Mouse (Mus musculus): ENCODE results near the gene Dpyd. TPM values are rescaled to one million over a fixed set of nuclear protein-coding genes. Genes with fewer than 3 reads are reported as not detected.
A peak's percentile ranks its signal among the peaks of the same experiment; 100 is the strongest.

Dpyd gene
- 10 to 100 TPM; 13.7 to 19.7 TPM for total RNA-seq (2021)

- DNase-seq, result peak; percentile 62 to 69
Observed at GRCm38 (mm10) chr3:118561554-118562310, at the start of gene Dpyd. Dpyd (plus strand) TSS chr3:118562129.

DNA sequence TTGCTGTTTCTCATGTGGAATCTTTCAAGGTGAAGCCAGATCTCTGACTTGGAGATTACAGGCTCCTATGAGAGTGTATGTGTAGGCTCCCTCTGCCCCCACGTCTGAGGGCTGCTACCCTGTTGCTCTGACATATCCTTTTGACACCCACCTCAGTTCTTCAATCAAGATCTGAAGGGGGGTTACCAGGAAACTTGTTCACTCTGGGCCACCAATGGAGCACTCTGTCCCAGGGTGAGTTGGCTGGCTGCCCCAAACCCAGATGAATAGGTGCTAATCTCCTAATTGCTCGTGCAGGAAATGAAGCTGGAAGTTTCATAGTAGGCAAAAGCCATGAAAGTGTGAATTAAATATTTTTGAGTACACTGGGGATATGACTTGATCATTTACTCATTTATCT lies 24.3 kb upstream of the Dpyd start:
- no peak for DNase-seq

GRCm38 (mm10) chr3:118541766-118542165 lies 20.2 kb upstream of the Dpyd start:
- DNase-seq, result no peak

DNA sequence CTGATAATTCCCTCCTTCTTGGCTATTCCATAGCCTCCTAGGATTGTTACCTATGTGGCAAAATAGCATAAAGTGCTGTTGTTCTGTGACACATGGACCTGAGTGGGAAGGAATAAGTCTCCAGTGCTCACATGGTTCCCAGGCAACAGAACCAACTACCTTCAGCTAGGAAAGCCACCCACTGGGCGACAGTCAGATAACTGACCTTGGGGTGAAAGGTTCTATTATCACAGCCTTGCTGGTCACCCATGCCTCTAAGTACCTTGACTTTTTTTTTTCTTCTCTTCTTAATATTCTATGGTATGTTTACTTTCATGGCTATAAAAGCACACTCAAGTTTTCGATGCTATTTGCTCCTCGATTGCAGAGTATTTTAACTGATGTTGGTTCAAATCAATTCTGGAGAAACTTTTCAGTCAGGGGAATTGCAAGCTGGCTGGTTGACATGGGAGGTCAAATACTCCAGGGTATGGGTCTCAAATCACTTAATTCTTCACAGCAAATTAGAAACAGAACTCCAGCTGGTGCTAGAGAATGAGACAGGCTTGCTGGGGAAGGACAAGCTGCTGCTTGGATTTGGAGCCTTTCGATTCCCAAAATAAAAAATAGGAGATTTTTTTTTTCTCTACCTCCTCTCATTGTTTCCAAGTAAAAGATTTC lies 14.2 kb upstream of the Dpyd start:
- no peak for DNase-seq

DNA sequence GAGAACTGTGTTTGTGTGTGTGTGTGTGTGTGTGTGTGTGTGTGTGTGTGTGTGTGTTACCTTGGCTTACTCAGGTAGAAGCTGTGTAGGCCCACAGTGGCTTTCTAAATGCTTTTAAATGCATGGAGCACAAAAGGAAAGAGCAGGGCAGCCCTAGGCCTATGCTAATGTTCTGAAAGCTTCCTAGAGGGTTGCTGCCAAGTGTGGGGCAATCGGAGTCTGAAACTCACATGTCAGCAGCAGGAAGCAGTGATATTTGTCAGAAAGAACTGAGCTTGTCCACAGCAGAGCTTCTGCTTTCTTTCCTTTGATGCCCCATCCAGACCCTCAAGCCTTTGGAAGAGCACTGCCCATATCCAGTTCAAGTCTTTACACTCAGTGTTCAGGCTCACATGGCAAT lies 4.3 kb upstream of the Dpyd start:
- no peak for DNase-seq

DNA sequence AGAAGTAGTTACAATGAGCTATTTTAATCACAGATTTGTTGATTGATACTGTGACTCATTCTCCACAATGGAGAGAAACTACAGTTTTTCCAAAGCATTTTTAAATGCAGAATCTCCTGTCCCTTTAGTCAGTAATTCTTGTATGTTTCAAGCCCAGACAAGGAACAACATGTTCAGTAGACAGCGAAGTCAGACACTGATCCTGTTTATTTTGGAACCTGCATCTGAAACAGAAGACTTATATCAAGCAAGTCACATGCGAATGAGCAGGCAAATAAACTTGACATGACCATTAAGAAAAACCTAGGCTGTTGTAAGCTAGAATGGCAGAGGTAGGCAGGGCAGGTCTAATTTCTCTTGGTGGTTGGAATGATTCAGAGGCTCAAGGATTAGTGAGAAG lies 2.0 kb upstream of the Dpyd start:
- no peak for DNase-seq

GRCm38 (mm10) chr3:118562311-118562671 lies 362 bp downstream of the Dpyd start:
- DNase-seq, result no peak

DNA sequence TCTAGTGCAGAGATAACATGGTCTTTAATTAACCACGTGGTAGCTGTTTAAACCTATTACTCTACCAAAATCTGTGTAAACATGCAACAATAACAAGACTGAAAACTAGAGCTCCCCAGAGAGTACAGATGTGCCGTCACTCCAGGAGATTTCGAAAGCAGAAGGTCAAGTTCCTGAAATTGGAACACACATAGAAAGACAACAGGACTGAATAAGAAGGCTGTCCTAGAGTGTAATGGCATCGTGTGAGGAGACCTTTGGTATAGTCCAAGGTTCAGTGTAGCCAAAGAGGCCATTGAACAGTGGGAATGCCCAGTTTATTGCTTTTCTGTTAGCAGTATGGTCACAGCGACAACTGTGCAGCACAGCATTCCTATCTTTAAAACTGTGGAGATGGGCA lies 4.8 kb downstream of the Dpyd start:
- DNase-seq, result no peak

DNA sequence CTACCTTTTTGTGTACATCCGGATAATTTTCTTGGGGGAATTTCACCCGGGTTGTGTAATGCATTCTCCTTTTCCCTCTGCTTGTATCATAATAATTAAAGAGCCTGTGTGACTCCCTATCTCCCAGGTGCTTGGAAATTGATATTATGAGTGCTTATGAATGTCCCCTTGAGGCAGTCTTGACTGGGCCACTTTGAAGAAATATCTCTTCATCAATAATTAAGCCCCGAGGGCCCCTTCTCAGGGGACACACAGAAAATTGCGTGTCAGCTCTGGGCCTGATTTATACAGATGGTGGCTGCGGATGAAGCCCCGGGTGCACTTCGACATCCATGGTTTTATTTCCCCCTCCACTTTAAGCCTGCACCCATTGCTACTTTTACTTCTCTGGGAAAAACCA lies 8.3 kb downstream of the Dpyd start:
- DNase-seq, result no peak

- DNase-seq, result no peak
Observed at GRCm38 (mm10) chr3:118590559-118590958, 28.6 kb downstream of the Dpyd start.

GRCm38 (mm10) chr3:118594864-118595263 lies 32.9 kb downstream of the Dpyd start:
- DNase-seq, result no peak

GRCm38 (mm10) chr3:118595693-118596092 lies 33.8 kb downstream of the Dpyd start:
- DNase-seq, result no peak

DNA sequence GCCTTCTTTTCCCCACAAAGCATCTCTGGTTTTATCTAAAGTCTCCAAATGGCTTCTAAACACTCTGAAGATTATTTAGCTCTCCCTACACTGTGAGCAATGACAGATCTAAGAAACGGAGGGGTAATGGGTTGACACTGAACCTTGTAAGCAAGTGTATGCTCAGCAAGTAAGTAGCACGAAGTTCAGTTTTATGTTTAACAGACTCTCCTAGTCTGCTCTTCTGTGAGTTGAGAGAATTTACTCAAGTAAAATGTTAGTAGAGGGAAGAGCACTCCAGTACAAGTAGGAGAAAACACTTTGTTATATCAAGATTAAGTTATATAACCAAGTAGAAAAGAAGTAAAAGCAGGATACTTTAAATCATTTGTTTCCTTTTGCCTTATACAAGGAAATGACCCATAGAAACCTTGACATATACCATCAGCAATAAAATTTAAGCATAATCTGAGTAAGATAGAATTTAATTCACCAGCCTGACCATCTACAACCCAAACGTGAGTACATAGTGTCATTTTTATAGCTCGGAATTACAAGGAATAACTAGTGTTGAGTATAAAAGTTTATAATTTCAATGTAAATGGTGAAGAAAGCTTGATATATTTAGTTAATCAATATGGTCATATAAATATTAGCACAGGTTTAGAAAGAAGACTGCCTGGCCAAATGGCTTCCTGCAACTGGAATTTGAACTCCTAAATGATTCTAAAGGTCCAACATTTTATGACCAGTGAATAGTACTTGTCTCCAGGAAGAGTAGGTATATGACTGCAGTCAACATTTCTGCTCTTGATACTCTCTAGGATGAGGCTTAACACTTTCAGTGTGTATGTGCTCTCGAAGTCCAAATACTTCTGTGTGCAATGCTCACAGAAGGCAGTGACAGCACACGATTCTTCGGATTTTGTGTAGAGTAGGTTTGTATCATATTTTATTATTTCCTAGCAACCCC lies 40.0 kb downstream of the Dpyd start:
- DNase-seq, result no peak

GRCm38 (mm10) chr3:118608708-118609107 lies 46.8 kb downstream of the Dpyd start:
- DNase-seq, result peak in 1 of 2 experiments; percentile 5

DNA sequence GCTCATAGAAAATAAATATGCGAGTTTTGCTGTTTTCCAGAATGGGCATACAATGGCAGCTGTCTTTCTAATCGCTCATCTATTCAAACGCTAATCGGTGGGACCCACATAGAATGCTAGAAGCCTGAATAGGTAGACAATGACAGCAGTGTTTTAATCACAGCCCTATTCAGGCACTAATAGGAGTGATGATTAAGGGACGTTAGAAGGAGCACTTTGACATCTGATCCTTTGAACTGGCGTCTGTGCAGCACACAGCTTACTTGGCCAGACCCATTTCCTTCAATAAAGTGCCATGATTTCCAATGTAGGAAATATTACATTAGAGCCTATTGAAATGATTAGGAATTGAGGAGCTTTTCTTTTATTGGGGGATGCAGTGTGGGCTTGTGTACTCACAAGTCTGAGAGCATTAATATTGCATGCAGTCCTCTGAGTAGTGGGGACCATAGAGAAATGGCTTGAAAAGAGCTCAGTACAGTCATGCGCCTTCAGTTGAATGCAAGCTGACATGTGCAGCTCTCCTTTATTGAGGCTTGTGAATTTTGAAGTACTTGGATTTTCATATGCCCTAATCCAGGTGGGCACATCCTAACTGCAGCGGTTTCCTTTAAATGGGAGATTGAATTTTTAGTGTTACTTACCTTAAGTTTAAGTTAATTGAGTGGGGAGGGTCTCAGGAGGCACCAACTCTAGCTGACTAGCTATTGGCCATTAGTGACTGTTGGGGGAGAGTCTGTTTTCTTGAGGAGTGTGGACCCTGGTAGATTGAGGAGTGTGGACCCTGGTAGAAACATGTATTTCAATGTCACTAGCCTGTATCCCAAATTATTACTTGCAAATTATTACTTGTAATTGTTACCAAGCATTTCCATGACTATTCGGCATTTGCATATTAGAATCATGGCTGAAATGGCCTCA lies 64.8 kb downstream of the Dpyd start:
- no peak for DNase-seq

DNA sequence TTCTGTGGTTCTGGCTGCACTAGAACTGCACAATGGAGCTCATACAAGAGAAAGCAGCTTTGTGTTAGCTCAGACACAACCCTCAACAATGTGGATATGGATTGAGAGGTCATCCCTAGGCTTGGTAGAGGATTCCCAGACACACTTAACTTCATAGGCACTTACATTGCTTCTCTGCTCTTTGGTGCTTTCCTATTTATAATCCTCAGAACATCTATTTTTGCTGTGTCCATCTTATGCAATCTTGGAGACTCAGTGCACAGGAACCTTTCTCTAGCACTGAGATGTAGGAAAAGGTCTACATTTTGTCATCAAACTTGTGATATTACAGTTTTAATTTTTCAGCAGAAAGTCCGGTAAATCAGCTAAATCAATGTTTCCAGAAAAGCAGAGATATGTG lies 67.8 kb downstream of the Dpyd start:
- DNase-seq, result no peak

DNA sequence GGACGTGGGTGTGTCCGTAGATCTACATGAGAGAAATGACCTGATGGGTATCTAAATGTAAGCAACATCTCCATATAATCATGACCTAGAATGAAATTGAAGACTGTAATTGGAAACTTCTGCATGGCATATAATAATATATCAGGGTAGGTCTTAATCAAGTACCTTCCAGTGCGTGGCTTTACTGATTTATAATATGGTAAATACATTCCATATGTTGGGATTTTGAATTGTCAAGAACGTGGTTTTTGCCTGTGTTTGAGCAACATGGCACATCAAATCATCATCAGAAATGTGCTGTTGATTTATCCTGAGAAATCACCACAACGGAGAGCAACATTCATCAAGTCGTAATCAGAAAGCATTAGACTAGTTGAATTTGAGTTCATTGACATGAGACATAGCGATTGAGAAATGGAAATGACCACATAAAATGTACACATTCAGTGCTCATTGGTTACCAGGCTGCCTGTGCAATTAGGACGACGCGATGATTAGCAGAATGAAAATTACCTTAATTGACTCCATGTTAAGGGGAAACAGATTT lies 84.2 kb downstream of the Dpyd start:
- DNase-seq, result no peak

- DNase-seq, result no peak
Observed at GRCm38 (mm10) chr3:118663987-118664692, 102.2 kb downstream of the Dpyd start.

- no peak for DNase-seq
Observed at GRCm38 (mm10) chr3:118674121-118674745, 112.3 kb downstream of the Dpyd start.

DNA sequence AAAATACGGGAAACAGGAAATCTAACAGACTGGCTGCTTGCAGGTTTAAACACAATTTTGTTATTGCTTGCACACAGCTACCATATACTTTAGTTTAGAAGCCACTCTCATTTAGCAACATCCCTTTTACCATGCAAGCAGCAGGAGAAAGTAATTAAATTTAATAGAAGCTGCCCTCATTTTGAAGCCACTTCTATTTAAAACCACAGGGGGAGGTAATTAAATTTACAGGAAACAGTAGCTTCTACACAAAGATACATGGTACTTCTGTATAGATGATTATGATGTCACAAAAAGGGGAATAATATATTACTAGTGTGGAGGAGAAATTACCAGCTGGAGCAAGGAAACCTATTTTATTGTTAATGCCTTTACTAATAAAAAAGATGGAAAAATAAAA lies 113.5 kb downstream of the Dpyd start:
- no peak for DNase-seq

Measured in layer of hippocampus, postnatal 36 days (tissue).